Mouse (Mus musculus): ENCODE data around the gene Rgs6.

Rgs6 gene

GRCm38 (mm10) chr12:83126923-83127322 lies 538.8 kb downstream of the Rgs6 start:
- in situ Hi-C loops (cut with MboI, MseI) = no loop called here

DNA sequence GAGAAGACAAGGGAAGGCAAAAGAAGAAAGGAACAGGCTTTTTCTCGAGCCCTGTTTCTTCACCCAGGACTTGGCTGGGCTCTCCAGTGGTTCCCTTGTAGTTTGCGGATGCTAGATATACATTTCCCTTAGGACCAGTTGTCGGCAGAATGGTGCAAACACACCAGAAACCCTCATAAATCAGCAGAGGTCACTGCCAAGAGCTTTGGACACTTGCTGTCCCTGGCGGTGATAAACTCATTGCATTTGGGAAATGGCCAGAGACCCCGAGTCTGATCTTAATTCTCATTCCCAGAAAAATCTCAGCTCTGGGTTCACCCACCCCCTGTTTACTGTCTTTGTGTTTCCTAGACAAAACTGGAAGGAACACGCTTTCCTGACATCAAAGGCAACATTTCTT lies 539.9 kb downstream of the Rgs6 start:
- in situ Hi-C loops (cut with MboI, MseI) = no loop called here

DNA sequence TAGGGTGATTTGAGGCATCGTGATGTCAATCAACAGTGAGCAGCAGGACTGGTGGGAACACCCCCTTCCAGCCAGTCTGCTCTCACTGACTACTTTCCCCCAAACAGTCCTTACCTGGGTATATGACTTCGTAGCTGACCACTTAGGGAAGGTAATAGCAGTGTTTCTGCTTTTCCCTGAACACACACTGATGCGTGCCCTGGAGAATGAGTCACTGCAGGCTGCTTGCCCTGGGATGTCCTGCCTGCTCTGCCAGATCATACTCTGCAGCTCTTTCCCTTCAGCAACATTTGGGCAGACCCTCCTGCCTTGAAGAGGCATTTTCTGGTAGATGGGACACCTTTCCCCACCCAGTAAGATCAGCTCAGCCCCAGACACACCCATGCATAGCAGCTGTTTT lies 540.5 kb downstream of the Rgs6 start:
- in situ Hi-C loops (cut with MboI, MseI) = no loop called here

- in situ Hi-C loops (cut with MboI, MseI) = no loop called here
Observed at GRCm38 (mm10) chr12:83131405-83131804, 543.3 kb downstream of the Rgs6 start.

- in situ Hi-C loops (cut with MboI, MseI) = no loop called here
Observed at GRCm38 (mm10) chr12:83133827-83134226, 545.7 kb downstream of the Rgs6 start.

- in situ Hi-C loops (cut with MboI, MseI) = no loop called here
Observed at GRCm38 (mm10) chr12:83136031-83136430, 547.9 kb downstream of the Rgs6 start.

DNA sequence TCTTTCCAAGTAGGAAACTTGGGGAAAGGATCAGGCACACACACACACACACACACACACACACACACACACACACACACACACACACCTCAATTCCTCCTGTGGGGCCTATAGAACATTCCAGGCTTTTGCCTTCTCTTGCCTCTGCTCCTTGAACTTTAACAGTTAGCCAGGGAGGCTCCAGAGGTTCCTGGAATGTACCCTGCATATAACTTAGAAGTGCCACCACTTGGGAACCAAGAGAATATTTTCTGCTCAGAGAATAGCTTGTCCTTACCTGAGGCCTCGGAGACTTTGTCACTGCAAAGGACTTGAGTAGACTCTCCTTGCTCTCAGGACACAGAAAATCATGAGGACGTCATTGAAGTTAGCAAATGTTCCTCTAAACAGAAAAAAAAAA lies 548.4 kb downstream of the Rgs6 start:
- in situ Hi-C loops (cut with MboI, MseI) = no loop called here

DNA sequence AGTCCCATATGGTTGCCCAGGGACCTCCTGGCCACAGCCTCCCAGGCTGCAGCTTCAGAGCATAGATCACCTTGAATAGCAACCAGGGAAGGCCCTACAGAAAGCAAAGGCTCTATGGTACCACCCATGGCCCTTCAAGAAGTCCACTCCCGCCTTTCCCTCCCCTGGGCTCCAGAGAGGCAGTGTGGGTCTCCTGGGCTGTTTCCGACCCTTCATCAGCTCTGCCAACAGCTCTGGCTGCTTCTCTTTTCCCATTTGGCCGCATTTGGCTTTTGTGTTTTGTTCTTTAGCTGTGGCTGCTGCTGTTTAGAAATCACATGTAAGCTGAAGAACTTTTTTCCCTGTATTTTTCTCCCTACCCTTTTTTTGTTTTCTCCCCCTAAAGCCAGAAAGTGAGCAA lies 548.9 kb downstream of the Rgs6 start:
- in situ Hi-C loops (cut with MboI, MseI) = no loop called here

DNA sequence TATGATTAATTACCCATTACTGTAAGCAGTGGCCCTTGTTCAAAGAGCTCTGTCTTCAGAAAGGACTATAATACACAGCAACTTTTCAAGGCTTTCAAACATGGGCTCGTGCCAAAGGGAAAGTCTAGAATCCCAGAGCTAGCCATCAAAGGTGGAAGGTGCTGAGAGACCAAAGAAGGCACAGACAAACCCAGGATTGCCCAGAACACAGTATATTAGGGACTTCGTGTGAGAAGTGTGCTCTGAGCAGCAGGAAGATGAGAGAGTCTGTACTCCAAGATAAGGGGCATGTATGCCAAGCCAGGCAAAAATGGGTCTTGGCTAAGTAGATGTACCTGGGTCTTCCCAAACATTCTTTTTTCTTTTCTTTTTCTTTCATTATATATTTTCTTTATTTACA lies 553.1 kb downstream of the Rgs6 start:
- in situ Hi-C loops (cut with MboI, MseI) = no loop called here

- in situ Hi-C loops (cut with MboI, MseI) = no loop called here
Observed at GRCm38 (mm10) chr12:83142507-83142906, 554.4 kb downstream of the Rgs6 start.

GRCm38 (mm10) chr12:83143071-83143470 lies 555.0 kb downstream of the Rgs6 start:
- in situ Hi-C loops (cut with MboI, MseI) = no loop called here

DNA sequence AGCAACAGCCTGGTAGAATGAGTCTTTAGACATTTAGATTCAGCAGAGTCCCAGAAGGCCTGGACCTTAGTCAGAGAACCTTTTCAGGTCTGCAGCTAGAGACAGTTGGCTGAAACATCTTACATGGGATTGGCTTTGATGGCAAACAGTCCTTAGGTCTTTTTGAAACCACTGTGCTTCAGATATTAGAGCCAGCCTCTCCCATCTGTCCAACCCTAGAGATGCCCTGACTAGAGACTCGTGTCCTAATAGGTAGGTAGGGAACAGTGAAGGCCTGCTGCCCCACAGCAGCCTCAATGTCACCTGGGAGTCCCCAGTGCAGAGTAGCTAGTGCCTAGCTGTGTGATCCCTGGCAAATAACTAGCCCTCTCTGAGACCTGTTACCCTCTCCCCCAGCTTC lies 555.5 kb downstream of the Rgs6 start:
- in situ Hi-C loops (cut with MboI, MseI) = no loop called here

DNA sequence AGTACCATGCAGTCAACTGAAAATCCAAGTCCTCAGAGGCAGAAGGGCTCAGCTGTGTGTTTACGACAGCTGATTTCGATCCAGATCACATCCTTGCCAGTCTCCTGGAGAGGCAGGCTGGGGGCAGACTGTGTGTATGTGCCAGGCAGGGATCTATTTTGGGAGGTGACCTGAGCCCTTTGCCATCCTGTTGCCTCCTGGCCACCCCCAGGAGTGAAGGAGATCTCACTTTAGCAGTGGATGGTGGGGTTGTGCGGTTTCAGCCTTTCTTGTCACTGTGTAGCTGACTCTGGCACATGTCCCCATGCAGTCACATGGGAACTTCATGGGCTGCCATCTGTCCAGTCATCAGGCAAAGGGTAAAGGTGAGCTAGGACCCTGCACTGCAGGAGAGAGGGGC lies 557.0 kb downstream of the Rgs6 start:
- in situ Hi-C loops (cut with MboI, MseI) = no loop called here

DNA sequence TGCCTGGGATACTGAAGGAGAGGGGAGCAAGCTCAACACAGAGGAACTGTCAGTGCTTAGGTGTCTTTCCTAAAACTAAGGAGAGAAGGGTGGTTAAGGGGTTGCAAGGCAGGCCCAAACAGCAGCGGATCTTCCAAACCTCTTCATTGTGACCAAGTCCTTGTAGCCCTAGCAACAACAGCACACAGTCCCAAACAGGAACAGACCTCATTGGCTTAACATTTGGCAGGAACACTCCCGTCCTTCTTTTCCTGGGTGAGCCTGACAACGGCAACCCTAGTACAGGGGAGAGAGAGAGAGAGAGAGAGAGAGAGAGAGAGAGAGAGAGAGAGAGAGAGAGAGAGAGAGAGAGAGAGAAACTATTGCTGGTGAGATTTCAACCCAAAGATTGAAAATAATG lies 557.8 kb downstream of the Rgs6 start:
- in situ Hi-C loops (cut with MboI, MseI) = no loop called here

GRCm38 (mm10) chr12:83146917-83147316 lies 558.8 kb downstream of the Rgs6 start:
- in situ Hi-C loops (cut with MboI, MseI) = no loop called here

- in situ Hi-C loops (cut with MboI, MseI) = no loop called here
Observed at GRCm38 (mm10) chr12:83150030-83150429, 561.9 kb downstream of the Rgs6 start.

DNA sequence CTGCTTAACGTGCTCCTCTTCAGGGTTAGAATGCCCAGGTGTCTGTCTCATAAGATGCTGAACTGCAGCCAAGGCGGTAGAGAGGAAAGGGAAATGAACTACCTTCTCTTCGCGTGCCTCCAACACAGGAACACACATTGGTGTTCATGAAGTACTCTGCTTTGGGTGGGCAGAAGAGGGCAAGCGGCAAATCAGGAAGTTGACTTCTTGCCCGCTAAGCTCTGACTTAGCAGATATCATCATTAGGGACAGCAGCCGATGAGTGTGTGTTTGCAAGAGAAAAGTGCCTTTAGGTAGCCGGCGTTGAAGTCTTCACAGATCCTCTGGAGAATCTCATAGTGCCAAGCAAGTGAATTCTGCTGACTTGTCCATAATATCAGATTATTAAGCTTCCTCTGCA lies 562.7 kb downstream of the Rgs6 start:
- in situ Hi-C loops (cut with MboI, MseI) = no loop called here

- in situ Hi-C loops (cut with MboI, MseI) = no loop called here
Observed at GRCm38 (mm10) chr12:83151474-83151873, 563.4 kb downstream of the Rgs6 start.

DNA sequence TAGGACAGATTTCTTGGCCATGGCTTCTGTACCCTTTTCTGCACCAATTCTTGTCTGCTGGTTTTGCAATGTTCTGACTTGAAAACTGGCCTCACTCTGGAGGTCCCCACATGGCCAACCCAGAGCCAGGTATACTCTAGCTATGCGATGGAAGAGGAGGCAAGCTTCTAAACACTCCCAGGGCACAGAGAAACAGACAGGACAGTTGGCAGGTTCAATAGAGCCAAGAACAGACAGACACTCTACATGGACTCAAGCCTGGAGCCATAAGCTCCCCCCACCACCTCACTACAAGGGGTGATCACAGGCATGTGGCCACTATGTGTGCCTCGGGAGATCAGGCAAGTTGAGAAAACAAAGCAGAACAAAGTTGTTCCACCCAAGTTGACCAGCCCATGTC lies 572.1 kb downstream of the Rgs6 start:
- in situ Hi-C loops (cut with MboI, MseI) = no loop called here

DNA sequence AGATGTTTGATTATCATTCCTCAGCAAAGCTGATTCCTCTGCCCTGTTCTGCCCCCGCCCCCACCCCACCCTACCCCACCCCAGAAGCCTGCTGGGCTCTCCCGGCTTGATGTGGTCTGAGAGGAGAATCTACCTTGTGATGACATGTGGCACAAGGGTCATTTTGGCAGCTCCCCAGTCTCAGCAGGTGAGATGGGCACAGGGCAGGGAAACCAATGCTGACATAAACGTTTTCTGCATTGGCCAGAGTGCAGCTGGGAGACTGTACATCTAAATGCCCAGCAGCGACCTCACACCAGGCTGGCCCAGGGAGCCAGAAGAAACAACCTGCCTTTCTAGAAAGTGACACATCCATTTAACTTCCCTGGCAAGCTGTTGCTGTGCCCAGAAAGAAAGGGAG lies 572.6 kb downstream of the Rgs6 start:
- in situ Hi-C loops (cut with MboI, MseI) = no loop called here

GRCm38 (mm10) chr12:83163721-83164120 lies 575.6 kb downstream of the Rgs6 start:
- in situ Hi-C loops (cut with MboI, MseI) = no loop called here

DNA sequence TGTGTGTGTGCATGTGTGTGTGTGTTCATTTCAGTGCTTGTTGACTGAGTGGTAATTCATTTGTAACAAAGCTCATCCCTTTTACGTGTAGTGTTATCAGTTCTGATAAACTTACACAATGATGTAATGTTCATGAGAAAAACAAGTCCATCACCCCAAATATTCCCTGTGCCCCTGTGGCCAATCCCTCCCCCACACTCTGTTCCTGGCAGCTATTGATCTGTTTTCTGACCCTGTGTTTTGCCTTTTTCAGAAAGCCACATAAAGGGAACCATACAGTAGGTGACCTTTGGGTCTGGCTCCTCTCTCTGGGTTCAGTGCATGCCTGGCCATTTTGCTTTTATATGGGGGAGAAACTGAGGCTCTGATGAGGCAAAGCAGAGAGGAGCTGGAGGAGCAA lies 577.0 kb downstream of the Rgs6 start:
- in situ Hi-C loops (cut with MboI, MseI) = no loop called here

DNA sequence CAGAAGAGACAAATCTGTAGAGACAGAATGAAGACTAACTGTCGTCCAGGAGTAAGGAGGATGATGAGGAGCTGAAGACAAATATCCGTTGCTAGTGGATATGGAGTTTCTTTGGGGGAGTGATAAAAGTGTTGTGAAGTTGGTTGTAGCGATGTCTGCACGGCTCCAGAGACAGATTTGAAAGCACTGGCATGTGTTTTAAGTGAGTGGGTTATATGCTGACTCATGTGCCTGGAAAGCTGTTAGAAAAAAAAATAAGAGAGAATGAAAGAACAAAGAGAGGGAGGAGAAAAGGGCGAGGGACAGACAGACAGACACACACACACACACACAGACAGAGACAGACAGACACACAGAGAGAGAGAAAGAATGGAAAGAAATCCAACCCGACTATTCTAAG lies 580.2 kb downstream of the Rgs6 start:
- in situ Hi-C loops (cut with MboI, MseI) = no loop called here

DNA sequence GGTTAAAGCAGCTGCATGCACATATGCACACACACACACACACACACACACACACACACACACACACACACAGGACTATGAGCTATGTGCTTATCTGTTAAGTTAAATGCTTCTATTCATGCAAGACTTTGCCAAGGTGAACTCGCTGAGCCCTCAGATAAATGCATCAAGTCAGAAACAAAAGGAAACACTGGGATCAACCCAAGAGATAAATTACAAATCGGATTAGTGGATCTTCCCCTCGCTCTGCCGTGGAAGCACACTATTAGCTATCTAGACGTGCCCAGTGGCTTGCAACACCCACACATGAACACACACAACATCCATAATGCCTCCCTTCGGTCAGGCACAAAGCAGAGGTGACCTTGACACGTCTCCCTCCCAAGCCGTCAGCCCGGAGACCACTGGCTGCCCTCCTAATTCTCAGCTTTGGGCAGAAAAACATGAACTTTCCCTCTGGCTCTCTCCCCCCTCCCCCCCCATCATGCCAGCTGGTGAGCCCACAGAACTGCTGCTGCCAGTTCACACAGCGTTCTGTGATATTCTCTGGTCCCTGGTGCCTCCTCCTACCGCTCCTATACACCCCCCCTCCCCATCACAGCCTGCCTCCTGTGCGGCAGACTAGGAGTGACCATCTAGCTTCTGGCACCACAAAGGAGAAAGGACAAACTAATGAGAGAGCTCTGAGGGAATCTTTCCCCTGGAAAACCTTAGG lies 581.6 kb downstream of the Rgs6 start:
- in situ Hi-C loops (cut with MboI, MseI) = no loop called here

Measured in T-helper 1 cell (primary cell).